ENCODE assay signal across 8 mouse cellular contexts in the genomic region with DNA sequence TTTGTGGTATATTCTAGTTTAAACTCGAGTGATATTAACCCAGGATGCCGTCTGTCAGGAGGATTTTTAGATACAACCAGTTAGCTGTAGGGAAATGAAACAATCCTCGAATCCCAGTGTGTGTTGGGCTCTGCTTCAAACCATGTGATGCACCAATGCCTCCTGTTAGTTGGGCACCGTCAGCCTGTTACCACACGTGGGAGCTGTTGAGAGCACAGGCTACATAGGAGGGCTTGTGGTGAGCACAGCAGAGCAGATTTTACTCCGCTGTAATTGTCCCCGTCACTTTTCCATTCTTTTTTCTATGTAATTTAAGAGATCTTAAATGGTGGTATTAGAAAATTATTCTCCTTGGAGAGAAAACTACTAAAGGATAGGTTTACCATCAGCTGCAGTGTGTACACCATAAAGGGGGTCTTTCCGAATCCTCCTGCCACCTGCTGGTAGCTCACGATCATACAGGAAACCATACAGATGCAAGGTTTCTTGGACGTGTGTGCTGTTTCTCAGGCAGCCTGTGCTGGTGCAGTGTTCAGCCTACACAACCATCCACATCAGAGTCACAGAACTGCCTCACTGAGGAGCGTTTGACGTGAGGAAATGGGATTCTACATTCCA. TPM values are rescaled to one million over a fixed set of nuclear protein-coding genes. Genes with fewer than 3 reads are reported as not detected.
DNase-seq lines count a peak whose midpoint lies in the region; ATAC-seq lines count a peak whose summit lies in the region.

No protein-coding gene starts in this region.

- H3K9me3 ChIP-seq in embryonic facial prominence, embryonic 14.5 days (ENCODE audit: control insufficient read depth, low read length), result no peaks in the 10 kb centered on the region

- H3K9ac ChIP-seq in embryonic facial prominence, embryonic 14.5 days (ENCODE audit: low read depth, low read length), result no peak overlapping the region

- H3K4me1 ChIP-seq in embryonic facial prominence, embryonic 14.5 days (ENCODE audit: control insufficient read depth, insufficient read depth, low read length), result no peaks in the 10 kb centered on the region

- 60% methylated on average over 12 of the region's 12 CpGs for WGBS in embryonic facial prominence, embryonic 14.5 days

- H3K4me2 ChIP-seq in embryonic facial prominence, embryonic 14.5 days (ENCODE audit: low read depth, low read length), result no peak overlapping the region

- no peaks in the 10 kb centered on the region for H3K27me3 ChIP-seq in embryonic facial prominence, embryonic 14.5 days (replicated peaks; ENCODE audit: control insufficient read depth, insufficient read depth, low read length)

- peaks cover 80% of the 10 kb centered on the region for H3K36me3 ChIP-seq in embryonic facial prominence, embryonic 14.5 days (ENCODE audit: control insufficient read depth, insufficient read depth, low read length)

- no peak overlapping the region for H3K4me3 ChIP-seq in embryonic facial prominence, embryonic 14.5 days (ENCODE audit: low read depth, low read length)

- H3K27ac ChIP-seq in embryonic facial prominence, embryonic 14.5 days (replicated peaks; ENCODE audit: low read depth, low read length), result no peak overlapping the region

- peak; percentile 62; the same call in 1 of the 2 replicates for ATAC-seq in embryonic facial prominence, embryonic 14.5 days (ENCODE audit: low read depth)
- peak; percentile 96 for ATAC-seq in megakaryocyte progenitor cell, adult 5-6 weeks (replicated peaks; ENCODE audit: poor library complexity)

- DNase-seq in cerebellum, adult 11 months, result peak; percentile 20
- no peak for DNase-seq in cerebellum, postnatal 4 days (ENCODE audit: low spot score in 2 of 2)
- peak; percentile 20 to 56 for DNase-seq in spleen, postnatal 4 days (ENCODE audit: low spot score in 2 of 2)
- no peak for DNase-seq in spleen, adult 12 weeks (ENCODE audit: low spot score)
- DNase-seq in embryonic facial prominence, embryonic 14.5 days (ENCODE audit: low spot score), result peak; percentile 32
- peak; percentile 46 for DNase-seq in kidney, postnatal 10 days
- no peak for DNase-seq in gastrocnemius, postnatal 25 days

RNA-seq across cellular contexts. Expression of gene Tomm20l, which starts 38.0 kb away (rescaled TPM):
- polyA plus RNA-seq in embryonic facial prominence, embryonic 14.5 days (2014; fragmentation: Nextera tagmentation; extraction: Ambion mirVana), result 1.2 TPM in 1 of 2 replicates, not detected in the other
- not detected in 2 replicates for total RNA-seq in megakaryocyte progenitor cell, adult 5-6 weeks (2015)
- total RNA-seq in megakaryocyte progenitor cell, adult 5-6 weeks (2017), result not detected in 2 replicates
- not detected for total RNA-seq in gastrocnemius, postnatal 25 days (2021)

RNA-seq across cellular contexts. Expression of gene Arid4a, which starts 57.4 kb away (rescaled TPM):
- polyA plus RNA-seq in embryonic facial prominence, embryonic 14.5 days (2014; fragmentation: Nextera tagmentation; extraction: Ambion mirVana), result 28.6 and 32.5 TPM in 2 replicates
- total RNA-seq in megakaryocyte progenitor cell, adult 5-6 weeks (2015), result 25.8 and 26.6 TPM in 2 replicates
- total RNA-seq in megakaryocyte progenitor cell, adult 5-6 weeks (2017), result 36.6 and 47.5 TPM in 2 replicates
- 1 to 10 TPM; 7.8 to 8.1 TPM for total RNA-seq in gastrocnemius, postnatal 25 days (2021)

Comparison
In these comparisons a context has a peak if more than half of its experiments do, and no peak if none do; other contexts are left out.
1. DNase-seq: peak in cerebellum, adult 11 months (single experiment), spleen, postnatal 4 days (2 of 2), embryonic facial prominence, embryonic 14.5 days (single experiment) and kidney, postnatal 10 days (single experiment); none in cerebellum, postnatal 4 days (0 of 2), spleen, adult 12 weeks (single experiment) and gastrocnemius, postnatal 25 days (single experiment).